Mouse (Mus musculus): Measurements from ENCODE around the gene Zfp609.
"Not testable (repeated sequence)": the region's sequence is repeated elsewhere in the genome, so short reads cannot be mapped to it uniquely, and the experiment has no call there.

Zfp609 gene

DNA sequence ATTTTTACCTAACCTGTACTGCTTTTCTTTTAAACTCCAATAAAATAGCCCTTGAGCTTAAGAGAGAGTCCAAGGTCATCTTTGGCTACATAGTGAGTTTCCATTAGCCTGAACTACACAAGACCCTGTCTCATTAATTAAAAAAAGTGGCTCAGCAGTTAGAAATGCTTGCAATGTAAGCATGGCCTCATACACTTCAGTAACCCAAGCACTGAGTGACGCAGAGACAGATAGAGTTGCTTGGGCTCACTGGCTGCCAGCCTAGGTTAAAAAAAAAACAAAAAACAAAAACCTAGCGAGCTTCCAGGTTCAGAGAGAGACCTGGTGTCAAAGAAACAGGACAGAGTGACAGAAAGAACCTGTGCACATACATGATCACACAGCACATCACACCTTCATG, 14.5 kb downstream of the Zfp609 start:
- no peak for DNase-seq (ENCODE audit: low spot score)

DNA sequence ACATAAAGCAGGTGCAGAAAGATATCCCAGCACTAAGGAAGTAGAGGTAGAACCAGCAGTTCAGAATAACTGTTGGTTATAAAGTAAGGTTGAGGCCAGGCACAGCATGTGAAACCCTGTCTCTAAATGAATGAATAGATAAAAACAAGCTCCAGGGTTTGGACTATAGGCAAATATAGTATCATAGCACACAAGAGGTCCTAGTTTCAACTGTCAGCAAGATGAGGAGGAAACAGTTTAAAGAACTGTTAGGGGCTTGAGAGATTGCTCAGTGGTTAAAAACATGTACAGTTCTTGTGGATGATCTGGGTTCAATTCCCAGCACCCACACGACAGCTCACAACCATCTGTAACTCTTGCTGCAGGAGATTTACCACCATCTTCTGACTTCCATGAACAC, 15.6 kb downstream of the Zfp609 start:
- no peak for DNase-seq (ENCODE audit: low spot score)

DNA sequence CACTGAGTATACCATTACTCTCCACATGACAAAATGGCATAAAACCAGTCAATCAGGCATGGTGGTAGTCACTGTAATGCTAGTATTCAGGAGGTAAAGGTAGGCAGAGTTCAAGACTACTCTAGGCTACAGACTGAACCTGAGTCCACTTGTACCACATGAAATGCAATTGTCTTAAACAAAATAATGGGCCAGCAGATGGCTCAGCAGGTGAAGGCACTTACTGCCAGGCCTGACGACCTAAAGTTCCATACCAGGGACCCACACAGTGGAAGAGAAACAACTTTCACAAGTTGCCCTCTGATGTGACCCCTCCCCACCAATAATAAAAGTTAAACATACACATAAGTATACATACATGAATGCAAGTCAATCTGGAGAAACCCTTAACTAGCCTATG, 19.5 kb downstream of the Zfp609 start:
- no peak for DNase-seq (ENCODE audit: low spot score)

DNA sequence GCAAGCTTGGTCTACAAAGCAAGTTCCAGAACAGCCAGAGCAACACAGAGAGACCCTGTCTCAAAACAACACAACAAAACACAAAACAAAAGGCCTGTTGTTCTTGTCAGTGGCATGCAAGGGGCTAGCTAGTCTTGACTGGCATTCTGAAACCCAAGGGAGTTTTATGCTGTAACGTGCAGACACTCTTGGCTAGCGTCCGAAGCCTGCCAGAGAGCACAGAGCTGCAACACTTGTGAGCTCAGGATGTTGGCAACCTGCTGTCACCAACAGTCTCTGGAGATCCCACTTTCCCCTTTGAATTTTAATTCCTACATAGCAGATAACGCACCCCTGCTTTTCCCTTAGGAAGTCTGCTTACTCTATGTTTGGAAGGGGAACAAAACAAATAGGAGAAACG, 20.1 kb downstream of the Zfp609 start:
- no peak for DNase-seq (ENCODE audit: low spot score)

DNA sequence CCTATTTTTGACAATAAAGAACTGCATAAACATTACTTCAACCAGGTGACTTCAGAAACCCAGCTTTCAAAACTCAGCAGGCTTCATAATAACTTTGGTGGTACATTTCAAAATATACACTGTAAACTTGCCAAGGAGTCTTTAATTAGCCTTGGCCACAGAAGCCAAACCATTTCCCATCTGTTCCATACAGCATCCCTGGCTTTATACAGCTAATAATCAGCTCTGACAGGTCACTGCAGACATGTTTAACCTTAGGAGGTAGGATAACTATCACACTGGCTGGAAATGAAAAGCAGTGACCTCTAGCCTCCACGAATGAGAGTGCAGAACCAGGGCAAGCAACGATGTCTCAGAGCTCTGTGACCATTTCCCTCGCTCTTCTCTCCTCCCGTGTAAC, 27.6 kb downstream of the Zfp609 start:
- no peak for DNase-seq (ENCODE audit: low spot score)

DNA sequence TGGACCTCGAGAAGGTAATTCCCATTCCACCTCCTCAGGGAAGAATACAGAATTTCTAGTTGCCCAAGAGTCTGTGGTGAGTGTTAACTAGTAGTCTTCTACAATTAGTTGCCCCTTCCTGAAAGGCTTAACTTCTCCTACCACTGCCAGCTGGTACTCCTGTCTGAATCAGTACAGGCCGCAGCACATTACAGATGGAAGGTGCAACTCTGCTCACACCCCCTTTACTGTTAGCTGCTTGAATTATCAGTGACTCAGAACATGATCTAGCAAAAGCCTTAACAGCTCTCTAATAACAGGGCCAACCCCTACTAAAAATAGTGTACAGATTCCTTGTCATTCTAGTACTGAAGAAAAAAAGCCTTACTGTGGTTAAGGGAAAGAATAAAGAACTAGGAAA, 31.7 kb downstream of the Zfp609 start:
- DNase-seq (ENCODE audit: low spot score) = no peak

DNA sequence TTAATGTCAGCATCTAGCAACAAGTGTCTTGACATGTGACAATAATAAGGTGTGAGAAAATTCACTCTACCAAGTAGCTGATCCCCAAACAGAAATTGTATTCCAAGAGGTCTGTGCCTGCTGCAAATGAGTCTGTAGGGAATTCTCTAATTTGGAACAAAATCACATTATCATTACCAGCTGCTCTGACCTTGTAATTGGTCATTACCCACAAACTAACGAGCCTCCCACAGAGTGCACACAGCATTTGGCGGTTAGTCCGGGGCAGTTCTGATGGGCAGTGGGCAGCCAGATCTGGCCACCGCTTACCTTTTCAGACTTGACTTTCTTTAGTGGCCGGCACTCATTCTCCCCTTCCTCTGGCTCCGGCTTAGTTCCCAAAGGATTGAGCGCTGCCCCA, 33.1 kb downstream of the Zfp609 start:
- DNase-seq (ENCODE audit: low spot score) = no peak

DNA sequence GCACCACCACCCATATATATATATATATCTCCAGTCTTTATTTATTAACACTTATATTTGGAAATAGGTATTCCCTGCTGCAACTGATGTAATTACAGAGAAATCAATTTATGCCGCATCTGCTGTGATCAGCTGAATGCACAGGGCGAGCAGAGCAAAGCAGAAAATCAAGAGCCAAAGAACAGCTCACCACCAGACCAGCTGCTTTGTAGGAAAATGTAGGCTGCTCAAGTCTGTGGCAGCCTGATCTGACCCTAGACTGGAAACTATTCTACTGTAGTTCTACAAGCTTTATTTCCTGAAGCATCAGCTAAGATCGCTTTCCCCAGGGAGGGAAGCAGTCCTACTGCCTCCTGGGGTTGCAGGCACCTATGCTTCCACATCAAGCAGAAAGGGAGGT, 33.9 kb downstream of the Zfp609 start:
- no peak for DNase-seq (ENCODE audit: low spot score)

DNA sequence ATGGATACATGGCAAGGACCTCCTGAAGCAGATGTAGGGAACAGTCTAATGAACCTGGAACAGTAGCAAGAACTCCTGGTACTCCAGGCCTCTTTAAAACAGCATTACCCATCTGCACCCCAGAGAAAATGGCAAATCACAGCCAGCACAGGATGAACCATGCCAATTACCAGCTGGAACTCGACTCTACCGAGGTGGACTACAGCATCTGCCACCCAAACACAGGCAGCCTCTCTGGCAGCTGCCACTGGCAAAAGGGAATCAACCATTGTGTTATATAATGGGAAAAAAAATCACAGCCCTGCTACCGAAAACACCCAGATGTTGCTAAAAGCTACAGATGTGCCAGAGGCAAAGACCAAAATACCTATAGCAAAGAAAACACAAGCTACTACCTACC, 34.3 kb downstream of the Zfp609 start:
- no peak for DNase-seq (ENCODE audit: low spot score)

DNA sequence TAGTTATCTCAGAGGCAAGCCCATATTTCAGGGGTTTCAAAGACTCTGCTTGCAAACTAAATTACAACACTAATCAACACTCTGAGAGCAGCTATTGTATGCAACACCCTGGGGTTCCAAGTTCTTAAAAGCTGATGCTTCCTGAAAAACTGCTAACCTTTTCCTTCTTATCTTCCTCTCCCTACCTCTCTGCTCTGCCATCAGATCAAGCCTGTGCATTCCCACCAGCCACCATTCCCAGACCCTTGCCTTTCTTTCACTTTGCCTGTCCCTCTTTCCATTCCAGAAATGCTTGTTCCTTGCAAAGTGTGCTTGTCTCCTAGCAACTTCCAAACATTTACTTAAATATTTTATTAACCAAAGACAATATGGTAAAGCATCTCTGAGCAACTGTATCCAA, 35.5 kb downstream of the Zfp609 start:
- DNase-seq (ENCODE audit: low spot score) = no peak

DNA sequence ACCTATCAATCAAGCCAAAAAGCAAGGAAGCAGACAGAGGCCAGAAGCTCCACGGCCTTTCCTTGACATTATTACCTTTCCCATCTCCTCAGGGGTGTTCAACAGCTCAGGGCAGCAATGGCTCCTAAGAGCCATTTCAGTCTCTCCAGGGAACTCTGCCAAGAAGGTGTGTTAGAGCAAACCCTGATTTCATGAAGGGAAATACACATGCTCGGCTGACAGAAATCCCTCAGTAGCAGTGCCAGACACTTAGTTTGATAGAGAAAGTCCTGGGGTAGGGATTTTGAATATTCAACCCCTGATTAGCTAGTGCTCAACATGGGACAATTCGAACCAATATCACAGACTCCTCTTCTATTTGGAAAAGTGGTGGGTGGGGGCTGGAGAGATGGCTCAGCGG, 36.3 kb downstream of the Zfp609 start:
- DNase-seq (ENCODE audit: low spot score) = no peak

DNA sequence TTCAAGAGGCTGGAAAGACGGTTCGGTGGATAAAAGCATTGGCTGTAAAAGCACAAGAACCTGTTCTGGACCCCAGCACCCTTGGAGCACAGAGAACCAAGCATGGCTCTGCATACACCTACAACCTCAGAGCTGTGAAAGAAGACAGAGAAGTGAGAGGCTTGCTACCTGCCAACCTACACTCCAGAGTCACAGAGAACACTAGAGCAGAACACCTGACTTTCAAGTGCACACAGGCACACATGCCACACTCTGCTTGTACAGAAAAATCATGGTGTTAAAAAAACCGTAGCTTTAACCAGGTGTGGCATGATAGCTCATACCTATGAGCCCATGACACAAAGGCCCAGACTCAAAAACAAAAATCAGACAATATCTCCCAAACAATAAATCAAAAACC, 37.6 kb downstream of the Zfp609 start:
- no peak for DNase-seq (ENCODE audit: low spot score)

DNA sequence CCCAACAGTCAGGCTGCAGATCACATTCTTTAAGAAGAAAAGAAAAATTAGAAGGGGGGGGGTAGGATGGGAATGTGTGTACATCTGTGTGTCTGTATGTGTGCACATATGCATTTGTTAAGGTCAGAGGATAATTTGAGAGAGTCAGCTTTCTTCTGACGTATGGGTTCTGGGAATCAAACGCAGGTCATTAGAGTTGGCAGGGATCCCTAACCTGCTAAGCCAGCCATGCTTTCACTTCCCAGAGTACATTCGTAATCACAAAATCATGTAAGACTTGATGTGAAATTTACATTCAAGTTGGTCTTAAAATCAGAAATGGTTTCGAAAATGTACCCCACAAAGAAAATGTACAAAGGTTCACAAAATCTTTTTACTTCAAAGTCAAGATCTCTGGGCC, 38.8 kb downstream of the Zfp609 start:
- DNase-seq (ENCODE audit: low spot score) = no peak

DNA sequence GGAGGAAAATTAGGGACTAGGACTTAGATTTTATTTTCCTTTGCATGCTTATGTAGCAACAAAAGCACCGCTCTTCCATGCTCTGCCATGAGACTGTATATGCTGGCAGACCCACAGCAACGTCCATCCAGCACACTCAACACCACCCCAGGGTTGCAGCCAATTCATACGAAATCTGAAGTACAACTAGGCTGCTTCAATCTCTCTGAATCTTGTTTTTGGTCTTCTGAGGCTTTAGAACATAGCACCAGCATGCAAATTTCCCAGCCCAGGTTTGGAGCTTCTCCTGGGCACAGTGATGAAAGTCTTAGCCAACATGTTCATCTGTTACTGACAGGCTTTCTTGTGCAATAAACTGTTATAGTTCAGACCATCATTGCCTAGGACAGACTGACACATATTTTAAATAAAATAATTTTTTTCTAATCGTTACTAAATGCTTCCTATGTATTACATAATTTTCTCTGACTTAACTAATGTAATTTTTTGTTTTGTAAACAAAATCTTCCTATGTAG, 39.5 kb downstream of the Zfp609 start:
- DNase-seq (ENCODE audit: low spot score) = no peak

DNA sequence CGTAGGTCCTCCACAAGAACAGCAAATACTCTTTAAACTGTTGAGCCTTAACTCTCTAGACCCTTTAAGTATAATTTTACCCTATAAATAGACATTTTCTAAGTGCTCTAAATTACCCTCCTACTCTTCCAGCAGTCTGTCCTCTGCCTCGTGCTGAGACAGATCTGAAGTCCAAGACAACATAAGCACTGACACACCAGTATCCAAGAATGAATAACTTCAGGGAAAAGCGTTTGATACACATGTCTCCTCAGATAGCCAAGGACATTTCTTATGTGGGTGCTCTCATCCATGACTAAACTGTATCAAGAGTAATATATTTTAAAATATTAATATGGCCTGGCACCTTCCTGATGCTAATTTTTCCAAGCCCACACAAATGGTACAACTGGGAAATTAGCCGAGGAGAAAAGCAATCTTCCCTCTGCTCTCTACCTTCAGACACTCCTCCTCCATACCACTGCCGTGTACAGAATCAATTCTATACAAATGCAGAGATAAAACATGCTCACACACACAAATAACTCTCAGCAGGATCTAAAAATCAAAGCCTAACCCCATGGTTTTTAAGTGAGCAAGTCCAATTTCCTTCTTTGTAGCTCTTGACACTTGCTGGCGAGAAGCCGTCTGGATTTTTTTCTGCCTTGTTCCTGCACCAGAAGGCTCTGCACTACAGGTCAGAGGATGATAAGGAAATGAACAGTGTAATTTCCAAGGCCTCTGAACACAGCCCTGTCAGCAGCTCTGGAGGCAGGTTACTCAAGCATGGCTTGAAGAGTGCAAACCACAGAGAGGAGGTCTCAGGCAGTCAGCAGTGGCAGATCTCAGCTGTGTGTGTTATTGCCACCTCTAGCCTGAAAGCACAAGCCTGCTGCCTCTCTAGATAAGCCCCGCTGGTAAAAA, 40.2 kb downstream of the Zfp609 start:
- DNase-seq (ENCODE audit: low spot score) = peak; percentile 25

DNA sequence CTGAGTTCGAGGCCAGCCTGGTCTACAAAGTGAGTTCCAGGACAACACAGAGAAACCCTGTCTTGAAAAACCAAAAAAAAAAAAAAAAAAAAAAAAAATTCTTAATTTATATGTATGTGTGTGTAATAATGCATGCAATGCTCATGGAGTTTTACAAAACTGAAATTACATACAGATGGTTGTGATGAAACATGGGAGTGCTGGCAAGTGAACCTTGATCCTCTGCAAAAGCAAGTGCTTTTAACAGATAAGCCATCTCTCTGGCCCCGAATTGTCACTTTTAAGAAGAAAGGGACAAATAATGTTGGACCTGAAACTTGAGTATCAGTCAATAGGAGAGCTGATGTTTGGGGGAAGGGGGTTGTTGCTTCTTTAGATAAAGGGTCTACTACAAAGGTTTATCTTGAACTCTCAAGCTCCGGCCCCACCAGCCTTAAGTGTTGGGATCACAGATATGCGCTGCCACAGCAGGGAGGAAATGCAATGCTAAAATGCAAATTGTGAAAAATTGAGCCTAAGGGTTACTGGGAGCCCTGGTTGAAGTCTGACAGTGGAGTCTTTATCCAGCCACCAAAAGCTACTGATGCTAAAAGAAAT, 41.5 kb downstream of the Zfp609 start:
- no peak for DNase-seq (ENCODE audit: low spot score)

DNA sequence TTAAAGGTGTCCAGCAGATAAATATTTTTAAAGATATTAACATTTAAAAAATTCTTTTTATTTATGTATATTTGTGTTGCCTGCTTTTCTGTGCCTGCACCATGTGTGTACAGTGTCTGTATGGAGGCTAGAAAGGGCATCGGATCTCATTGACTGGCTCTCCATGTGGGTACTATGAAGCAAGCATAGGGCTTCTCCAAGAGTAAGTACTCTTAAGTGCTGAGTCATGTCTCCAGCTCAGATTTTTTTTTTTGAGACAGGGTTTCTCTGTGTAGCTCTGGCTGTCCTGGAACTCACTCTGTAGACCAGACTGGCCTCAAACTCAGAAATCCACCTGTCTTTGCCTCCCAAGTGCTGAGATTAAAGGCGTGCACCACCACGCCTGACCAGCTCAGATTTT, 47.7 kb downstream of the Zfp609 start:
- not testable (repeated sequence) for DNase-seq (ENCODE audit: low spot score)

DNA sequence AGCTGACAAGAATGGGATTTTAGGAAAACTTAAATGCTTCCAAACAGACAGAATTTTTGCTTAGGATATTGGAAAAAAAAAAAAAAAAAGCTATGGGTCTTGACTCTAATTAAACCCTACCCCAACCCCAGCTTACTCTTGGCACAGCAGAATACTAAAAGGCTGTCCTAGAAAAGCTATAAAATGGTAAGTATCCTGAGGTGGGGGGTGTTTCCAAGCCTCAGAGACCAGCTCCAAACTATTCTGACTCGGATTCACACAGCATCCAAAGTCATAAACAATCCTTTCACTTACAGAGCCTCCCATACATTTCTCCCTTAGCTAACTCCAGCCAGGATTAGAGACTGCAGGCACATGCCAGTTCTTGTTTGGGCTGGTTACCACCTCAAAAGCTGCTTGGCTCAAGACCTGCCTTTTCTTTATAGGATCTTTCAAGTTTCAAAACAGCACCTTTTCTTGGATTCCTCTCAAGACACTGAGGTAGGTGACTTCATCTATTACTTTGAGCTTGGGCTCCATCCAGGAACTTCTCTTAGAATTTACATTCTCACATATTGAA, 50.4 kb downstream of the Zfp609 start:
- DNase-seq (ENCODE audit: low spot score) = no peak

DNA sequence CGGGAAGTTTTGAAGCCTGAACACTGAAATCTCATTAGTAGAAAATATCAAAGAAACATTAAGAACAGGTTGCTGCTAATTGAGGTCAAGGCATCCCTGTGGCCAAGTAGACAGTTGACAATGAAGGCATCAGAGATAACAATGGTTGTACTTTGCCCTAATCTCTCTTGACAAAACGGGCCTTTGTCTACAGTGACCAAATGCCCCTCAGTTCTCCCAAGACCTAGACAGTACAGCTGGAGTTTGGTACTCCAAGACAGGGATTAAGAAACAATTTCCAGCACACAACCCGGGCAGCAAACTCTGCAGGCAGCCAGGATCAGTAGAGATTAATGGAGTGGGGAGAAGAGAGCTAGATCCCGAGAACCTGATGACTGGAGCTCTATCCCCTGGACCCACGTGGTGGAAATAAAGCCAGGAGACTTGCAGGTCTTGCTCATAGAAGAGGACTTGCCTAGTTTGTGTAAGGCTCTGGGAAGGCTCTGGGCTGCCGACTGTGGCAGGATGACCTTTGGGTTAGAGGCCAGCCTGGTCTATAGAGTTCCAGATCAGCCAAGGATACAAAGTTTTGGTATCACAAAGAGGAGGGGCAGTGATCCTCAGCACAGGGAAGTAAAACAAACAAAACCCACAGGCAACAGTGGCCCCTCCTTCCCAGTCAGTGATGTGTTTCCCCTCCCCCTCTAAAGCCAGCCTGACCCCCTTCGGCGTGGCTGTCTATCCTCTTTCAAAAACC, 51.1 kb downstream of the Zfp609 start:
- DNase-seq (ENCODE audit: low spot score) = no peak

DNA sequence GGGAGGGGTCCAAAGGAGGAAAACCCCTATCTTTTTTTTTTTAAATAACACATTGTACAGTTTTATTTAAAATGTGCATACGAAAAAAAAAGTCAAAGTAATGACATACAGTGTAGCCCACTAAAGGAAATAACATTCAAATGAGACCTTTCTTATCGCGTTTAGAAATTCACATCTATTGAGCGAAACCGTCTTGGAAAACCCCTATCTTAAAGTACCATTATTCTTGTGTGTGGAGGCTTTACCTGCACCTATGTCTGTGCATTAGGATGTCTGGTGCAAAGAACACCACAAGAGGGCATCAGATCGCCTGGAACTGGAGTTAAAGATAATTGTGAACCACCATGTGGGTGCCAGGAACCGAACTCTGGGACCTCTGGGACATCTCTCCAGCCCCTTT, 53.6 kb downstream of the Zfp609 start:
- no peak for DNase-seq (ENCODE audit: low spot score)

DNA sequence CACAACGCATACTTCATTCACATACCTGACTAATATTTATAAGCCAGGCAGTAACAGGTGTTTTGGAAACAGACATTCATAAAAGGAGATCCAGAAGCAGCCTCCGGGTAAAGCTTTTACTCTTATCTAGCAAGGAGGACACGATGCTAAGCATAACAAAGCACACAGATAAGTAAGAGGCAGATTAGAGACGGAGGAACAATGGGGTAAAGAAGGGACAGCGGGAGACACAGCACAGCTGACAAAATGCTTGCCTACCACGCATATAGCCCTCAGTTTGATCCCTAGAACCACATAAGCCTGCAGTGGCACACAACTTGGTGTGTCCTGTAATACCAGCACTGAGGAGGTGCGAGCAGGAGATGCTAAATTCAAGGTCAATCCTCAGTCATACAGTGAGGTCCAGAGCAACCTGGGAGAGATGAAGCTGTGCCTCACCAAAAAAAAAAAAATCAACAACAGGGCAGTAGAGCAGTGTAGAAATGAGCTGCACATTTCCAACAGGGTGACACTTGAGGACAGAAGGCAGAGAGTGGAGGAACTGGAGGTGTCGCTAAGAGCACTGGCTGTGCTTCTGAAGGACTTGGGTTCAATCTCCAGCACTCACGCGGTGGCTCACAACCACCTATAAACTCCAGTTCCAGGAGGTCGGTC, 56.2 kb downstream of the Zfp609 start:
- no peak for DNase-seq (ENCODE audit: low spot score)

DNA sequence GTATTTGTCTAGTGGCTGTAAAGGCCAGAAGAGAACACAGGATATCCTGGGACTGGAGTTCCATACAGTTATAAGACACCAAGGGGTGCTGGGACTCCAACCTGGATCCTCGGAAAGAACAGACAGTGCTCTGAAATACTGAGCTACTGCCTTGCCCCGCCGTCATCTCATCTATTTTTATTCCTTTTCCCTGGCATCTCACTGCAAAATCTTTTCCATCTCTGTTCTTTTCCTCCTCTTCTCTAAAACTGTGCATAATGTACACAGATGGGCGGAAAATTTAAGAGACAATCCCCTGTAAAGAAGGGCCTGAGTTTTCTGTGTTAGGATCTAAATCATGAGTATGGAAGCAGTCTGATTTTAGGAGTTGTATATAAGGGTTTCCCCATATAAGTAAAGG, 64.6 kb downstream of the Zfp609 start:
- no peak for DNase-seq (ENCODE audit: low spot score)
